ENCODE assay signal across 1 mouse cellular context in the genomic region with DNA sequence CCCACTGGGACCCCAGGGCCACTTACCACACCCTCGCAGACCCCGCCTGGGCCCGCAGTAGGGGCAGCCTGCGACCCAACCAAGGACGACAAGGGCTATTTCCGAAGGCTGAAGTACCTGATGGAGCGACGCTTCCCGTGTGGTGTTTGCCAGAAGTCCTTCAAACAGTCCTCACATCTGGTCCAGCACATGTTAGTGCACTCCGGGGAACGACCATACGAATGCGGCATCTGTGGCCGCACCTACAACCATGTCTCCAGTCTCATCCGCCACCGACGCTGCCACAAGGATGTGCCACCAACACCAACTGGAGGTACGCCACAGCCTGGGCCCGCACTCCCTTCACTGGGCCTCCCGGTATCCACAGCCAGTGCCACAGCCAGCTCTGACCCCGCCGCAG.
TF ChIP-seq lines count a peak whose summit lies in the region.

No protein-coding gene starts in this region.

TF ChIP-seq in myocyte, 11 proteins besides CTCF, POLR2A, EP300 and RAD21:
- TF ChIP-seq MAX (IDR thresholded peaks at IDR 0.05; ENCODE audit: low read depth) (no peak), POLR2AphosphoS2 (IDR thresholded peaks at IDR 0.05; ENCODE audit: insufficient read length, low read depth) (peak; percentile 43)
TF ChIP-seq in myocyte: peak in this region for 1.
